Mouse (Mus musculus) neutrophil, adult 65 days (primary cell): ENCODE data around the gene Adamts9. TPM values are rescaled to one million over a fixed set of nuclear protein-coding genes. Genes with fewer than 3 reads are reported as not detected.

Experiments used
- total RNA-seq: library from RNA; stranded (reverse); gene quantifications from 2 replicates; pipeline ENCODE4 v1.2.4, GENCODE M21; 2023

Adamts9 gene
- 0.13 TPM in 1 of 2 replicates, not detected in the other for total RNA-seq

DNA sequence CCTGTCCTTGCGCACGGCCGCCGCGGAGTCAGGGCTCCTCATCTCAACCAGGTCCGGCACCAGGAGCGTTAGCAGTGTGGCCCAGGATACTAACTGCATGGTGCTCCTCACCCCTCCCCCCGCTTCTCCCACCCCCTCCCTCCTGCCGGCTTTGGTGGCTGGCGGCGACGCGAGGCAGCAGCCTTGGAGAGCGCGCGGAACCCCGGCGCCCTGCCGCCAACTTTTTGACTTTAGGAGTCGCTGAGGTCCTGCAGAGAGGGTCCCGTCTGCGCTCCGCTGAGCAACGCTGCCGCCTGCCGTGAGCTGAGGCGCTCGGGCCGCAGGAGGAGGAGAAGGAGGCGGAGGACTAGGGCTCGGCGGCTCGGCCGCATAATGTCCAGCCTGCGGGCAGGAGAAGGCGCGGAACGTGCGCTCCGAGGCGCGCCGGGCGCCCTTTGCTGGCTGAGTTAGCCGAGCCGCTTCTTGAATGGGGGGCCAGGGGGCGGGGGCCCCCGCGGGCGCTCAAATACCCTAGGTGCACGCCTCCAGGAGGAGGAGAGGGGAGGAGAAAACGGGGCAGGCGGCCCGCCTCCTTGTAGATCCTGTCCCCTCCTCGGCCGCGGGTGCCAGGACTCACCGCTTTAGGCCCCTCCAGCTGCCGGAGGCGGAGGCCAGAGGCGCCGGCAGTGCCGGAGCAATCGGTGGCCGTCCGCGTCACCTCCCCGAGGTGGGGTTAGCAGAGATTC, at the start of gene Adamts9:
Adamts9 (minus strand) TSS at position 436 of the 725 bp plus-strand sequence.

DNA sequence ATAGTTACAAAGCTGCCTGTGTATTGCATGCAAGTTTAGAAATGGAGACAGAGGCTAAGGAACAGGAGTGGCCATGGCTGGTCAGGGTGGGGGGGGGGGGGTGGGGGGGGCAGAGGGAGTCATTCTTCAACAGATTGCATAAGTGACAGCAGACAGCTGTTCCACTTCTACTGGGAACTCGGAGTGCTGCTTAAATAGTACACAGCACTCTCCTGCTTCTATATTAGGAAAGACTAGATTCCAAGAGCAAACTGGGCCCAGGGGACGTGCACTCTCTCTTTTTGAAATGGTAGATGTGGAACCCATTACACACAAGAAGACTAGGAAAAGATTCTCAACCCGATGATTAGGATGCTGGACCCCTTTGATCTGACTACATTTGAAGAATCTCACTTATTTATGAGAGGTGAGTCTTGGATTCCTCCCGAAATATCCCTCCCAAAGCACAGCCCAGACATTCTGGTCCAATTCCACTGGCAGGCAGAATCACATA, 74.2 kb downstream of the Adamts9 start, which contains the start of gene Gm15737:
Gm15737 (plus strand) TSS at position 269 of the 493 bp plus-strand sequence.

DNA sequence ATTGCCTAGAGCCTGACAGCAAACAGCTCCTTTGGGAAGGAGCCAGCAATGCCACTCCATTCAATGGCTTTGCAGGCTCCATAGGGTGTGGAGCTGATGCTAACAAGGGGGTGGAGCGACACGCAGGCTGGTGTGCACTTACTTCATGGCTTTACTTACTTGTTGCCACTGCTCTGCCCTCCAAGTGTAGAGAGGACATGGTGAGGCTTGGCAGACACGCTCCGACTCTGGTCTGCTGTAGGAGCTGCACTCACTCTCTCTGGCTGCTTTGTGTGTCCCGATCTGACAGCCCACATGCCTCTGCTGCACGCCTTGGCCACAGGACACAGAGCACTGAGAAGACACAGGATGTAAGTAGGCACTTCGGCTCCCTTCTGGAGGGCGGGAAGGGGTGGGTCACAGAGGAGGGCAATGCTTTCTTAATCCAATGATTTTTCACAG, 127.0 kb downstream of the Adamts9 start, which contains the start of gene A730049H05Rik:
A730049H05Rik (plus strand) TSS at position 168 of the 441 bp plus-strand sequence.

Other genes with a start within 250 kb of the Adamts9 start
- 0.19 and 0.27 TPM in 2 replicates for gene Prickle2, start 237.3 kb downstream of the Adamts9 start, total RNA-seq
- not detected in 2 replicates for gene A730049H05Rik, start 127.0 kb downstream of the Adamts9 start, total RNA-seq
- gene Gm15737, start 74.1 kb downstream of the Adamts9 start, total RNA-seq, result not detected in 2 replicates